Mouse (Mus musculus): Measurements from ENCODE around the gene Mtch1. TPM values are rescaled to one million over a fixed set of nuclear protein-coding genes. Genes with fewer than 3 reads are reported as not detected.

The Mtch1 gene
- polyA plus RNA-seq, 1 experiment from 2014 or later: 189 TPM

GRCm38 (mm10) chr17:29316891-29317290, 30.8 kb downstream of the Mtch1 start:
- 63% methylated on average over 3 of the region's 3 CpGs for WGBS
- no peak for DNase-seq (ENCODE audit: low spot score)
- H3K27me3 ChIP-seq (ENCODE audit: control insufficient read depth, insufficient read depth, low read length): no peaks in the 10 kb centered on the region
- H3K9me3 ChIP-seq (ENCODE audit: control insufficient read depth, low read length): no peaks in the 10 kb centered on the region
- no peak overlapping the region for H3K9ac ChIP-seq (ENCODE audit: low read length)
- no peak overlapping the region for H3K4me3 ChIP-seq (ENCODE audit: low read depth, low read length)
- no peak overlapping the region for H3K4me2 ChIP-seq (replicated peaks; ENCODE audit: low read depth)
- no peak for ATAC-seq (ENCODE audit: low FRiP score, low TSS enrichment)
- H3K4me1 ChIP-seq (replicated peaks; ENCODE audit: control insufficient read depth, insufficient read depth): no peaks in the 10 kb centered on the region
- H3K36me3 ChIP-seq (ENCODE audit: control insufficient read depth, insufficient read depth, low read length): no peaks in the 10 kb centered on the region
- TF ChIP-seq EP300 (optimal IDR thresholded peaks at IDR 0.05) (no peak), CTCF (IDR thresholded peaks at IDR 0.05; ENCODE audit: low read depth) (no peak)
- H3K27ac ChIP-seq (replicated peaks): no peak overlapping the region

- H3K9me3 ChIP-seq (ENCODE audit: control insufficient read depth, low read length): no peaks in the 10 kb centered on the region
- no peak overlapping the region for H3K4me2 ChIP-seq (replicated peaks; ENCODE audit: low read depth)
- 58% methylated on average over 9 of the region's 9 CpGs for WGBS
- H3K4me3 ChIP-seq (ENCODE audit: low read depth, low read length): no peak overlapping the region
- H3K27ac ChIP-seq (replicated peaks): no peak overlapping the region
- no peaks in the 10 kb centered on the region for H3K36me3 ChIP-seq (ENCODE audit: control insufficient read depth, insufficient read depth, low read length)
- no peaks in the 10 kb centered on the region for H3K4me1 ChIP-seq (replicated peaks; ENCODE audit: control insufficient read depth, insufficient read depth)
- no peak for ATAC-seq (ENCODE audit: low FRiP score, low TSS enrichment)
- no peak for DNase-seq (ENCODE audit: low spot score)
- TF ChIP-seq CTCF (IDR thresholded peaks at IDR 0.05; ENCODE audit: low read depth) (no peak), EP300 (optimal IDR thresholded peaks at IDR 0.05) (no peak)
- no peak overlapping the region for H3K9ac ChIP-seq (ENCODE audit: low read length)
- H3K27me3 ChIP-seq (ENCODE audit: control insufficient read depth, insufficient read depth, low read length): no peaks in the 10 kb centered on the region
These were observed 31.9 kb downstream of the Mtch1 start for GRCm38 (mm10) chr17:29315672-29316465.

- Histone ChIP-seq H3K9me3 (ENCODE audit: control insufficient read depth, low read length) (no peaks in the 10 kb centered on the region), H3K4me1 (replicated peaks; ENCODE audit: control insufficient read depth, insufficient read depth) (no peaks in the 10 kb centered on the region), H3K36me3 (ENCODE audit: control insufficient read depth, insufficient read depth, low read length) (no peaks in the 10 kb centered on the region), H3K27ac (replicated peaks) (no peak overlapping the region), H3K27me3 (ENCODE audit: control insufficient read depth, insufficient read depth, low read length) (no peaks in the 10 kb centered on the region), H3K4me3 (ENCODE audit: low read depth, low read length) (no peak overlapping the region), H3K4me2 (replicated peaks; ENCODE audit: low read depth) (no peak overlapping the region), H3K9ac (ENCODE audit: low read length) (no peak overlapping the region)
- TF ChIP-seq EP300 (optimal IDR thresholded peaks at IDR 0.05) (no peak), CTCF (IDR thresholded peaks at IDR 0.05; ENCODE audit: low read depth) (peak; percentile 49)
- ATAC-seq (ENCODE audit: low FRiP score, low TSS enrichment) (no peak), DNase-seq (ENCODE audit: low spot score) (no peak)
These were observed 34.4 kb downstream of the Mtch1 start for GRCm38 (mm10) chr17:29313300-29313699.

- 93% methylated on average over 2 of the region's 2 CpGs for WGBS
- TF ChIP-seq EP300 (optimal IDR thresholded peaks at IDR 0.05) (no peak), CTCF (IDR thresholded peaks at IDR 0.05; ENCODE audit: low read depth) (no peak)
- H3K36me3 ChIP-seq (ENCODE audit: control insufficient read depth, insufficient read depth, low read length): no peaks in the 10 kb centered on the region
- no peaks in the 10 kb centered on the region for H3K9me3 ChIP-seq (ENCODE audit: control insufficient read depth, low read length)
- ATAC-seq (ENCODE audit: low FRiP score, low TSS enrichment): no peak
- no peak overlapping the region for H3K27ac ChIP-seq (replicated peaks)
- no peaks in the 10 kb centered on the region for H3K4me1 ChIP-seq (replicated peaks; ENCODE audit: control insufficient read depth, insufficient read depth)
- no peak for DNase-seq (ENCODE audit: low spot score)
- H3K27me3 ChIP-seq (ENCODE audit: control insufficient read depth, insufficient read depth, low read length): no peaks in the 10 kb centered on the region
- no peak overlapping the region for H3K4me3 ChIP-seq (ENCODE audit: low read depth, low read length)
- no peak overlapping the region for H3K4me2 ChIP-seq (replicated peaks; ENCODE audit: low read depth)
- H3K9ac ChIP-seq (ENCODE audit: low read length): no peak overlapping the region
These were observed 35.7 kb downstream of the Mtch1 start for GRCm38 (mm10) chr17:29312082-29312481.

- Histone ChIP-seq H3K36me3 (ENCODE audit: control insufficient read depth, insufficient read depth, low read length) (no peaks in the 10 kb centered on the region), H3K27ac (replicated peaks) (no peak overlapping the region), H3K27me3 (ENCODE audit: control insufficient read depth, insufficient read depth, low read length) (no peaks in the 10 kb centered on the region), H3K4me1 (replicated peaks; ENCODE audit: control insufficient read depth, insufficient read depth) (no peaks in the 10 kb centered on the region), H3K9me3 (ENCODE audit: control insufficient read depth, low read length) (no peaks in the 10 kb centered on the region), H3K4me2 (replicated peaks; ENCODE audit: low read depth) (no peak overlapping the region), H3K9ac (ENCODE audit: low read length) (no peak overlapping the region), H3K4me3 (ENCODE audit: low read depth, low read length) (no peak overlapping the region)
- WGBS: 88% methylated on average over 8 of the region's 8 CpGs
- TF ChIP-seq CTCF (IDR thresholded peaks at IDR 0.05; ENCODE audit: low read depth) (no peak), EP300 (optimal IDR thresholded peaks at IDR 0.05) (no peak)
- ATAC-seq (ENCODE audit: low FRiP score, low TSS enrichment) (no peak), DNase-seq (ENCODE audit: low spot score) (no peak)
These were observed 36.1 kb downstream of the Mtch1 start for GRCm38 (mm10) chr17:29311602-29312001.

- DNase-seq (ENCODE audit: low spot score): no peak
- no peaks in the 10 kb centered on the region for H3K9me3 ChIP-seq (ENCODE audit: control insufficient read depth, low read length)
- H3K4me2 ChIP-seq (replicated peaks; ENCODE audit: low read depth): no peak overlapping the region
- no peaks in the 10 kb centered on the region for H3K27me3 ChIP-seq (ENCODE audit: control insufficient read depth, insufficient read depth, low read length)
- H3K9ac ChIP-seq (ENCODE audit: low read length): no peak overlapping the region
- peaks cover 5% of the 10 kb centered on the region for H3K4me1 ChIP-seq (replicated peaks; ENCODE audit: control insufficient read depth, insufficient read depth)
- no peak for ATAC-seq (ENCODE audit: low FRiP score, low TSS enrichment)
- H3K4me3 ChIP-seq (ENCODE audit: low read depth, low read length): no peak overlapping the region
- TF ChIP-seq EP300 (optimal IDR thresholded peaks at IDR 0.05): no peak
- TF ChIP-seq CTCF (IDR thresholded peaks at IDR 0.05; ENCODE audit: low read depth): no peak
- H3K27ac ChIP-seq (replicated peaks): no peak overlapping the region
- 72% methylated on average over 21 of the region's 21 CpGs for WGBS
- no peaks in the 10 kb centered on the region for H3K36me3 ChIP-seq (ENCODE audit: control insufficient read depth, insufficient read depth, low read length)
These were observed 37.6 kb downstream of the Mtch1 start for GRCm38 (mm10) chr17:29310056-29310623.

All from stomach, postnatal 0 days (tissue).